Mouse (Mus musculus): Measurements from ENCODE around the gene Tnfsf9. TPM values are rescaled to one million over a fixed set of nuclear protein-coding genes. Genes with fewer than 3 reads are reported as not detected.

The Tnfsf9 gene
- polyA plus RNA-seq, 1 experiment: 2.7 TPM

- H3K4me3 ChIP-seq (ENCODE audit: extremely low read depth, insufficient read depth, insufficient read length): peak overlapping the region; percentile 38; the same call in 1 of the 2 replicates
- H3K27me3 ChIP-seq (ENCODE audit: control insufficient read depth, insufficient read depth, low read length): no peaks in the 10 kb centered on the region
- H3K27ac ChIP-seq (ENCODE audit: insufficient read depth, low read length): no peak overlapping the region
- TF ChIP-seq CTCF (IDR thresholded peaks at IDR 0.05; ENCODE audit: extremely low read depth, insufficient read depth, insufficient read length, insufficient replicate concordance): no peak
- no peak for TF ChIP-seq POLR2A (IDR thresholded peaks at IDR 0.05; ENCODE audit: low read depth, low read length)
- H3K36me3 ChIP-seq (ENCODE audit: control insufficient read depth, insufficient read depth, low read length): no peaks in the 10 kb centered on the region
- no peaks in the 10 kb centered on the region for H3K4me1 ChIP-seq (ENCODE audit: control insufficient read depth, insufficient read depth, insufficient read length)
- 44% methylated on average over 9 of the region's 9 CpGs for WGBS
- DNase-seq (ENCODE audit: low read depth in 1 of 2, low spot score in 2 of 2): no peak
These were observed 877 bp downstream of the Tnfsf9 start for GRCm38 (mm10) chr17:57106035-57106368.

- Histone ChIP-seq H3K4me3 (ENCODE audit: extremely low read depth, insufficient read depth, insufficient read length) (no peak overlapping the region), H3K27ac (ENCODE audit: insufficient read depth, low read length) (no peak overlapping the region), H3K36me3 (ENCODE audit: control insufficient read depth, insufficient read depth, low read length) (no peaks in the 10 kb centered on the region), H3K27me3 (ENCODE audit: control insufficient read depth, insufficient read depth, low read length) (no peaks in the 10 kb centered on the region), H3K4me1 (ENCODE audit: control insufficient read depth, insufficient read depth, insufficient read length) (no peaks in the 10 kb centered on the region)
- no peak for TF ChIP-seq CTCF (IDR thresholded peaks at IDR 0.05; ENCODE audit: extremely low read depth, insufficient read depth, insufficient read length, insufficient replicate concordance)
- no peak for TF ChIP-seq POLR2A (IDR thresholded peaks at IDR 0.05; ENCODE audit: low read depth, low read length)
- DNase-seq (ENCODE audit: low read depth in 1 of 2, low spot score in 2 of 2): no peak
- WGBS: 91% methylated on average over 5 of the region's 5 CpGs
These were observed 1.9 kb downstream of the Tnfsf9 start for GRCm38 (mm10) chr17:57107064-57107463.

DNA sequence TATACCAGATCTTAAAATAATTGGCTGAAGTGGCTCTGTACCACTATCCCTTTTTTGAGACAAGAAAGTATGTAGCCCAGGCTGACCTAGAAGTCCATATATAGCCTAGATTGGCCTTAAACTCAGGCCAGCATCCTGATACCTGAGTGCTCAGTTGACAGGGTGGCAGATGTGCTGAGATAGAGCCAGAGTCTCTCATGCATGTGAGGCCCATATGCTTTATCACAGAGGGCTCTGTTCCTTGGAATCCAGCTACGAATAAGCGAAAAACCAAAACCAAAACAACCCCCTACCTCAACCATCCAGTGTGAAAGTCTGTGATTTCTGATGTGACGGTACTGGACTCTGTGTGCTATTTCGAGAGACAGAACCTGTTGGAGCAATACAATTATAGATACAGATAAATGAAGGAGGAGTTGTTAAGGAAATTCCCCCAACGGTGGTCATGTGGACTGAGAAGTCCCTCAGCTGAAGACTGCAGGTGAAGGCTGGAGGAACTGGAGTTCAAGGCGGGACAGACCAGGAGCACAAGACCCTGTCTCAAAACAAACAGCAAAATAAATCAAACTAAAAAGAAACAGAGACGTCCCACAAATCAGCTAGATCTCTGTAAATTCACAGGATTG, 3.0 kb downstream of the Tnfsf9 start:
- WGBS: 85% methylated on average over 7 of the region's 7 CpGs
- no peak overlapping the region for H3K4me3 ChIP-seq (ENCODE audit: extremely low read depth, insufficient read depth, insufficient read length)
- TF ChIP-seq POLR2A (IDR thresholded peaks at IDR 0.05; ENCODE audit: low read depth, low read length): no peak
- TF ChIP-seq CTCF (IDR thresholded peaks at IDR 0.05; ENCODE audit: extremely low read depth, insufficient read depth, insufficient read length, insufficient replicate concordance): no peak

GRCm38 (mm10) chr17:57108666-57109171, 3.6 kb downstream of the Tnfsf9 start:
- WGBS: 61% methylated on average over 5 of the region's 5 CpGs
- H3K36me3 ChIP-seq (ENCODE audit: control insufficient read depth, insufficient read depth, low read length): no peaks in the 10 kb centered on the region
- TF ChIP-seq CTCF (IDR thresholded peaks at IDR 0.05; ENCODE audit: extremely low read depth, insufficient read depth, insufficient read length, insufficient replicate concordance): no peak
- no peak for TF ChIP-seq POLR2A (IDR thresholded peaks at IDR 0.05; ENCODE audit: low read depth, low read length)
- H3K27ac ChIP-seq (ENCODE audit: insufficient read depth, low read length): no peak overlapping the region
- no peaks in the 10 kb centered on the region for H3K4me1 ChIP-seq (ENCODE audit: control insufficient read depth, insufficient read depth, insufficient read length)
- no peaks in the 10 kb centered on the region for H3K27me3 ChIP-seq (ENCODE audit: control insufficient read depth, insufficient read depth, low read length)
- no peak for DNase-seq (ENCODE audit: low read depth in 1 of 2, low spot score in 2 of 2)
- H3K4me3 ChIP-seq (ENCODE audit: extremely low read depth, insufficient read depth, insufficient read length): no peak overlapping the region

More for the DNA sequence above, 3.0 kb downstream of the Tnfsf9 start:
- Histone ChIP-seq H3K27ac (ENCODE audit: insufficient read depth, low read length) (no peak overlapping the region), H3K36me3 (ENCODE audit: control insufficient read depth, insufficient read depth, low read length) (no peaks in the 10 kb centered on the region), H3K4me1 (ENCODE audit: control insufficient read depth, insufficient read depth, insufficient read length) (no peaks in the 10 kb centered on the region), H3K27me3 (ENCODE audit: control insufficient read depth, insufficient read depth, low read length) (no peaks in the 10 kb centered on the region)
- DNase-seq (ENCODE audit: low read depth in 1 of 2, low spot score in 2 of 2): no peak

- no peaks in the 10 kb centered on the region for H3K27me3 ChIP-seq (ENCODE audit: control insufficient read depth, insufficient read depth, low read length)
- H3K4me1 ChIP-seq (ENCODE audit: control insufficient read depth, insufficient read depth, insufficient read length): no peaks in the 10 kb centered on the region
- H3K27ac ChIP-seq (ENCODE audit: insufficient read depth, low read length): no peak overlapping the region
- no peak overlapping the region for H3K4me3 ChIP-seq (ENCODE audit: extremely low read depth, insufficient read depth, insufficient read length)
- WGBS: 81% methylated on average over 1 of the region's 1 CpGs
- no peak for TF ChIP-seq POLR2A (IDR thresholded peaks at IDR 0.05; ENCODE audit: low read depth, low read length)
- no peak for TF ChIP-seq CTCF (IDR thresholded peaks at IDR 0.05; ENCODE audit: extremely low read depth, insufficient read depth, insufficient read length, insufficient replicate concordance)
- DNase-seq (ENCODE audit: low read depth in 1 of 2, low spot score in 2 of 2): no peak
- H3K36me3 ChIP-seq (ENCODE audit: control insufficient read depth, insufficient read depth, low read length): no peaks in the 10 kb centered on the region
These were observed 4.9 kb downstream of the Tnfsf9 start for GRCm38 (mm10) chr17:57110005-57110404.

GRCm38 (mm10) chr17:57112768-57113474, 7.8 kb downstream of the Tnfsf9 start:
- Histone ChIP-seq H3K27ac (ENCODE audit: insufficient read depth, low read length) (no peak overlapping the region), H3K4me3 (ENCODE audit: extremely low read depth, insufficient read depth, insufficient read length) (no peak overlapping the region), H3K27me3 (ENCODE audit: control insufficient read depth, insufficient read depth, low read length) (no peaks in the 10 kb centered on the region), H3K36me3 (ENCODE audit: control insufficient read depth, insufficient read depth, low read length) (no peaks in the 10 kb centered on the region), H3K4me1 (ENCODE audit: control insufficient read depth, insufficient read depth, insufficient read length) (no peaks in the 10 kb centered on the region)
- WGBS: 63% methylated on average over 10 of the region's 10 CpGs
- TF ChIP-seq CTCF (IDR thresholded peaks at IDR 0.05; ENCODE audit: extremely low read depth, insufficient read depth, insufficient read length, insufficient replicate concordance): no peak
- no peak for DNase-seq (ENCODE audit: low read depth in 1 of 2, low spot score in 2 of 2)

- WGBS: 81% methylated on average over 2 of the region's 2 CpGs
These were observed 11.7 kb downstream of the Tnfsf9 start for GRCm38 (mm10) chr17:57116801-57117200.

More at GRCm38 (mm10) chr17:57116801-57117200, 11.7 kb downstream of the Tnfsf9 start:
- no peak overlapping the region for H3K4me3 ChIP-seq (ENCODE audit: extremely low read depth, insufficient read depth, insufficient read length)
- no peak for TF ChIP-seq POLR2A (IDR thresholded peaks at IDR 0.05; ENCODE audit: low read depth, low read length)
- TF ChIP-seq CTCF (IDR thresholded peaks at IDR 0.05; ENCODE audit: extremely low read depth, insufficient read depth, insufficient read length, insufficient replicate concordance): no peak
- no peak for DNase-seq (ENCODE audit: low read depth in 1 of 2, low spot score in 2 of 2)
- H3K4me1 ChIP-seq (ENCODE audit: control insufficient read depth, insufficient read depth, insufficient read length): no peaks in the 10 kb centered on the region; the same call in 1 of the 2 replicates
- H3K36me3 ChIP-seq (ENCODE audit: control insufficient read depth, insufficient read depth, low read length): no peaks in the 10 kb centered on the region
- no peaks in the 10 kb centered on the region for H3K27me3 ChIP-seq (ENCODE audit: control insufficient read depth, insufficient read depth, low read length)
- H3K27ac ChIP-seq (ENCODE audit: insufficient read depth, low read length): no peak overlapping the region
